Mouse (Mus musculus): ENCODE results near the gene Fam71a. TPM values are rescaled to one million over a fixed set of nuclear protein-coding genes. Genes with fewer than 3 reads are reported as not detected.

Gene Fam71a
- not detected in 2 replicates for polyA plus RNA-seq (2012; rRNA removed)

DNA sequence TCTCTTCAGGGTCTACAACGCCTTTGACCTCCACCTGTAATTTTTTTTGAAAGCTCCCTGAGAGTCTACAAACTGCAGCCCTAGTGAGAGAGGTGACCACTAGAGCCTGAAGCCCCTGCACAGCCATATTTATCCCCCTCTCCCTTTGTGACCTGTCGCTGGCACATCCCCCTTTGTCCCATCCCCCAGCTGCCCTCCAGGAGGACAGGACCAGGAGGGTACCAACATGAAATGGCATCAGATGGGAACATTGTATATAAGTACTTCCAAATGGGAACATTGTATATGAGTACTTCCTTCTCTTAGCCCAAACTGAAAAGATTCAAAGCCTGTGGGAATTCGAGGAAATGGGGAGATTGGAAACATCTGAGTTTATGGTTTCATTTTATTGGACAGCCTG is at the start of gene Fam71a:
Gene Fam71a (minus strand): TSS at position 101 of the 400 bp plus-strand sequence.

Other genes with a start within 250 kb of the Fam71a start
- gene Angel2, start 239.7 kb downstream of the Fam71a start, polyA plus RNA-seq (2012; rRNA removed), result 54.6 and 63.3 TPM in 2 replicates
- gene Vash2, start 185.5 kb downstream of the Fam71a start, polyA plus RNA-seq (2012; rRNA removed), result 49.2 and 56.3 TPM in 2 replicates
- 19.6 and 20.6 TPM in 2 replicates for gene Flvcr1, start 138.7 kb downstream of the Fam71a start, polyA plus RNA-seq (2012; rRNA removed)
- not detected in 2 replicates for gene Spata45, start 128.2 kb downstream of the Fam71a start, polyA plus RNA-seq (2012; rRNA removed)
- 26.8 and 29.2 TPM in 2 replicates for gene Tatdn3, start 101.9 kb downstream of the Fam71a start, polyA plus RNA-seq (2012; rRNA removed)
- gene Nsl1, start 101.8 kb downstream of the Fam71a start, polyA plus RNA-seq (2012; rRNA removed), result 9.4 and 9.5 TPM in 2 replicates
- gene Batf3, start 67.0 kb downstream of the Fam71a start, polyA plus RNA-seq (2012; rRNA removed), result 2.6 and 3.7 TPM in 2 replicates
- gene Atf3, start 53.2 kb upstream of the Fam71a start, polyA plus RNA-seq (2012; rRNA removed), result 1.6 and 2.1 TPM in 2 replicates
- gene Nenf, start 153.4 kb upstream of the Fam71a start, polyA plus RNA-seq (2012; rRNA removed), result 107 and 121 TPM in 2 replicates
- gene Tmem206, start 161.1 kb upstream of the Fam71a start, polyA plus RNA-seq (2012; rRNA removed), result 27.1 and 30.6 TPM in 2 replicates
- 18.4 and 18.9 TPM in 2 replicates for gene Ppp2r5a, start 238.5 kb upstream of the Fam71a start, polyA plus RNA-seq (2012; rRNA removed)